Mouse (Mus musculus) mouse trophoblast stem cell (cell line): Measurements from ENCODE around the gene Fgf16.

Source experiments
- in situ Hi-C, 2 experiments: fragments of 300-500 bp; cut with MseI, MboI; formaldehyde crosslinking; loops; 2 replicates in 1 of 2; 3 replicates in 1 of 2; pipeline ENCODE4 v1.15.1; 2025

Gene Fgf16

DNA sequence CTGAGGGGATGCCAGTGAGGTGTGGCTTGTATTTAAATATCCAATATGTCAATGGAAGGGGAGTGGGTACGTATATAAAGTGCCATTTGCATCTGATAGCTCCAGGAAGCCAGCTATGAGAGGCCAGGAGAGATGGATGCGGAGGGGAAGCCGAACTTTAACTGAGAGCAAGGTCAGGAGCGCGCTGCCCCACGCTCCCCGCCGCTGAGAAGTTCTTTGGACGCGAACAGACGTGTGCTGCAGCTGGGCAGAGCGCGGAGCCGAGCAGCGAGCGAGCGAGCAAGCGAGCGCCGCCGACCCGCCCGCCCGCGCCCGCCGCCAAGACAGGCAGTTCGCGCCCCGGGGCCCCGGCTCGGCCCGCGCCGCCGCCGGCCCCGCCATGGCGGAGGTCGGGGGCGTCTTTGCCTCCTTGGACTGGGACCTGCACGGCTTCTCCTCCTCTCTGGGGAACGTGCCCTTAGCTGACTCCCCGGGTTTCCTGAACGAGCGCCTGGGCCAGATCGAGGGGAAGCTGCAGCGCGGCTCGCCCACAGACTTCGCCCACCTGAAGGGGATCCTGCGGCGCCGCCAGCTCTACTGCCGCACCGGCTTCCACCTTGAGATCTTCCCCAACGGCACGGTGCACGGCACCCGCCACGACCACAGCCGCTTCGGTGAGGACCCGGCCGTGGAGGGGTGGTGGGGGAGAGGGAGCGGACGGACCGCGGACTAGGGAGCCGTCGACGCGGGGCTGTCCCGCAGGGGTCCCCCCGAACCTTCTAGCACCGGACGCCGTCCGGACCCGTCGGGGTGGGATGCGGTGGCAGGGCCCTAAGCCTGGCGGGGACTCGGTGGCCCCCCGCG lies at the start of gene Fgf16:
TSS of gene Fgf16 (plus strand) at position 118 of the 843 bp plus-strand sequence.
- in situ Hi-C loops, result no loop called here

GRCm38 (mm10) chrX:105714740-105715139 lies 49.3 kb upstream of the Fgf16 start:
- in situ Hi-C loops, result no loop called here

- in situ Hi-C loops, result no loop called here
These were observed 48.2 kb upstream of the Fgf16 start for GRCm38 (mm10) chrX:105715789-105716321.

DNA sequence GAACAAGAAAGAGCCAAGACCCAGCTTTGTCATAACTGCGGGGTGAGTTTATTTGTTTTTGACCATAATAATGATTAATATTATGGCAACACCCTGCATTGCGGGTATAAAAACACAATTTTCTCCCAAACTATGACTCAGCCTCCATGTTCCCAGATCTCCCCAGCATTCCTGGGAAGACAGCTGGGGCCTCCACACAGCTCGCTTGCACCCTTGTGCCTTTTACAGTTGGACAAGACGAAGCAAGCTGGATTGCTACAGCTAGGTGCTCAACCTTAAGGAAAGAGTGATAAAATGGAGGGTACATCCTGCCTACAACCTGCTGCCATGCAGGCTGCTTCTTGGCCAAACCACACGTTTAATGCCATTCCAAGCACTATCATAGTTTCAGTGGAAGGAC lies 45.7 kb upstream of the Fgf16 start:
- in situ Hi-C loops, result no loop called here

DNA sequence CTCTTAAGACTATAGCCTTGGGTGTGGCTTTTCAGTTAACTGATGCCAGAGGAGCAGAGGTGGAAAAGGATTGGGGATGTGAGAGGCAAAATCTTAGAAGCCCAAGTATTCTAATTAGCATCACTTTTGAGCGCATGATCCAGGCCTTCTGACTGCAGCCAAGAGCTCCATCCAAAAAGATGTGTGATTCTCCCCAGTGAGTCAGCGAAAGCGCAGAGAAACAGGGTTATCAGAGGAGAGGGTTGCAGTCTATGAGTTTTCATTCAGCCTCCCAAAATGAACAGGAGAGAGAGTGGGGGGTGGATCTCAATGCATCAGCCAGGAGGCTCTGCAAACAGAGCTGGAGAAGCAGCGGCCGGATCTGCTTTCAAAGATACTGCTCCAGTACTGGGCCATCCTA lies 45.1 kb upstream of the Fgf16 start:
- in situ Hi-C loops, result no loop called here

- in situ Hi-C loops, result no loop called here
These were observed 39.9 kb upstream of the Fgf16 start for GRCm38 (mm10) chrX:105724174-105724573.

GRCm38 (mm10) chrX:105762847-105763527 lies 1.1 kb upstream of the Fgf16 start:
- in situ Hi-C loops, result no loop called here

- in situ Hi-C loops, result no loop called here
These were observed 467 bp upstream of the Fgf16 start for GRCm38 (mm10) chrX:105763612-105764011.

DNA sequence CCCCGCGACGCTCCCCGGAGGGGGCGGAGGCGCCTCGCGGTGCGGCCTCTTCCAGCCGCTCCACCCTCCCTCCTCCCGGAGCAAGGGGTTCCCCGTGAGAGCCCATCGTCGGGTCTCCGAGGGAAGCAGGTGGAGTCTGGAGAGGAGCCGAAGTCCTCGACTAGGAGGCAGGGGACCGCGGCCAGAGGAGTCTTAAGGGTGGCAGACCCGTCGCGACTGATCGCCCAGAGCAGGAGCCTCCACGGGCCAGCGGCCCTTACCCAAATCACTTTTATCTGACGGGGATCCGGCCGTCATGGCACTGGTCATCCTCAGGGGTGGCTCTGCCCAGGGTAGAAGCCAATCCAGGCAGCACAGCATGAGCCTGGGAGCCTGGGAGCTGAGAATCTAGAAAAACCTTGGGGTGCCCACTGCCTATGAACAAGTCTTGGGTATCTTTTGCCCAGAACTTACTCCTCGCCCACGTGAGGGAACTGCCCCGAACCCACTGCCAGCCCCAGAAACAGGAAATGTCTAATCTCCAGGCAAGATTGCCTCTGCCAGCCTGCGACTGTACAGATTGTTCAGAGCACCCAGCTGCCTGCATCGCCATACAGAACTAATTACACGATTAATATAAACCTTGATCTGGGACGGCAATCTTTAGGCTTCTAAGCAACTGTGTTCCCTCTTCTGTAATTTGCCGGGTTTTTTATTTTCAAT lies 1.1 kb downstream of the Fgf16 start:
- in situ Hi-C loops, result no loop called here

GRCm38 (mm10) chrX:105766013-105766412 lies 1.9 kb downstream of the Fgf16 start:
- in situ Hi-C loops, result no loop called here

GRCm38 (mm10) chrX:105767177-105767764 lies 3.2 kb downstream of the Fgf16 start:
- in situ Hi-C loops, result no loop called here

- in situ Hi-C loops, result no loop called here
These were observed 3.9 kb downstream of the Fgf16 start for GRCm38 (mm10) chrX:105767932-105768331.

DNA sequence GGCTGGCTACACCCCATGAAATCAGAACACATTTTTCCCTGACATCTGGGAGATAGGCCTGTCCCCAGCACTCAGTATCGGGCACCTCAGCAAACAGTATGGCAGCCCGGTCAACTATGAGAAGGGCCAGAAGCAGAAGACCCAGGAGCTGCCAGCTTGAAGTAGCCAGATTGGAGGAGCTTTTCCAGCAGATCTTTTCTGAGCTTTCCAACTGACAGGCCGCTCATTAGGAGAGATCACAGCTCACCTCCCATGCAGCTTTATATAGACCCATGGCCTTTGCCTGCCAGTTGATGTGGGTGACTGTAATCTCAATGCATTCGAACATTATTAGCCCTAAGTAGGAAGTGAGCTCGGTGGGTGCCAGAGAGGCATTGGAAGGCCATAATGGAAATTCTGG lies 9.2 kb downstream of the Fgf16 start:
- in situ Hi-C loops, result no loop called here

GRCm38 (mm10) chrX:105794806-105795403 lies 30.8 kb downstream of the Fgf16 start:
- in situ Hi-C loops, result no loop called here

DNA sequence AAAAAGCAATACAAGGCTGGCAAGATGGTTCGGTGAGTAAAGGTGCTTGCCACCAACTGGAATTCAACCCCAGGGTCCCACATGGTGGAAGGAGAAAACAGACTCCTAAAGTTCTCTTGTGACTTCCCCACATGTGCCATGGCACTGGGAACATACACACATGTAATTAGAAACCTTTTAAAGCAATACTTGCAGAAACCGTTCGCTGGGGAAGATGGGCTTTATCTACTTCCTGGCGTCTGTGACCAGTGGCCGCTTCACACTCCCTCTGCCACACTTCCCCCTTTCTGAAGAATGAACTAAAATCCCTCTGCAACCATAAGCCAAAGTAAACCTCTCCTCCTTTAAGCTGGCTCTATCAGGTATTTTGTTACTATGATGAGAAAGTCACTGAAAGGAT lies 60.4 kb downstream of the Fgf16 start:
- in situ Hi-C loops, result no loop called here
